Mouse (Mus musculus): ENCODE measurements at regions not wholly inside any gene's neighbourhood (a gene's known extent, or its start where the extent isn't known, plus 50 kb on each side); places are given as distances from the start of the nearest gene placed in this dataset.

DNA sequence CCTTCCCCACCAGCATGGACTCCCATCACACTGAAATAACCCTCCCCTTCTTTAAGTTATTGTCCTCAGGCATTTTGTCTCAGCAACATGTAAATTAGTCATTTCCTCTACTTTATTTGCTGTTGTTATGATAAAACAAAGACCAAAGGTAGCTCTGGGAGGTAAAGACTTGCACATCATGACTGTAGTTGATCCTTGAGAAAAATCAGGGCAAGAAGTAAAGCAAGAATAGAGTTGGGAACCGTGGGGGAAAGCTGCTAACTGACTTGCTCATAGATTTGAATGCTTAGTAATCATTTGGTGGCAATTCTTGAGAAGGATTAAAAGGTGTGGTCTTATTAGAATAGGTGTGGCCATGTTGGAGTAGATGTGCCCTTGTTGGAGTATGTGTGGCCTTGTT, 473.8 kb upstream of the Nrp1 start:
- WGBS, result 87% methylated on average over 1 of the region's 1 CpGs
- DNase-seq (ENCODE audit: low spot score) (no peak), ATAC-seq (replicated peaks; ENCODE audit: low FRiP score, low TSS enrichment, low read depth) (no peak)
- Histone ChIP-seq H3K9me3 (ENCODE audit: control insufficient read depth, low read length) (peaks cover 4% of the 10 kb centered on the region; the same call in 1 of the 2 replicates), H3K4me2 (ENCODE audit: low read length) (no peak overlapping the region), H3K27me3 (replicated peaks; ENCODE audit: control insufficient read depth, insufficient read depth, low read length) (no peaks in the 10 kb centered on the region), H3K27ac (ENCODE audit: low read depth) (no peak overlapping the region), H3K4me1 (replicated peaks; ENCODE audit: control insufficient read depth, insufficient read depth, low read length) (0 out of 2 replicates have a peak, but pooled peaks cover 2% of the 10 kb centered on the region), H3K4me3 (ENCODE audit: low read depth, low read length) (no peak overlapping the region), H3K9ac (ENCODE audit: low read length) (no peak overlapping the region), H3K36me3 (ENCODE audit: control insufficient read depth, insufficient read depth, low read length) (no peaks in the 10 kb centered on the region)

DNA sequence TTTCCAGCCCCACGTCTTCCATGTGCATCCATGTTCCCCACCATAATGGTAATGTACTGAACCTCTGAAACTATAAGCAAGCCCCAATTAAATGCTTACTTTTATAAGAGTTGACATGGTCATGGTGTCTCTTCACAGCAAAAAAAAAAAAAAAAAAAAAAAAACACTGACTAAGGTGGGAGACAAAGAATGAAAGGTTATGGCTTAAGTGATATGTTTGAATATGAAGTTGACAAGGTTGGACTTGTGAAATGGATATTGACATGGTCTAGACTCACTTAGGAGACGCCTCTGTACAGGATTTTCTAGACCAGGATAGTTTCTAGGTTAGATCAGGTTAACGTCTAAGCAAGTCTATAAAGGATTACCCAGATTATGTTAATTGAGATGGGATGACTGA, 473.2 kb upstream of the Nrp1 start:
- 0 out of 2 replicates have a peak, but pooled peaks cover 2% of the 10 kb centered on the region for H3K4me1 ChIP-seq (replicated peaks; ENCODE audit: control insufficient read depth, insufficient read depth, low read length)
- DNase-seq (ENCODE audit: low spot score), result no peak
- ATAC-seq (replicated peaks; ENCODE audit: low FRiP score, low TSS enrichment, low read depth), result no peak
- H3K9me3 ChIP-seq (ENCODE audit: control insufficient read depth, low read length), result peaks cover 4% of the 10 kb centered on the region; the same call in 1 of the 2 replicates
- no peak overlapping the region for H3K4me2 ChIP-seq (ENCODE audit: low read length)
- no peaks in the 10 kb centered on the region for H3K36me3 ChIP-seq (ENCODE audit: control insufficient read depth, insufficient read depth, low read length)
- H3K4me3 ChIP-seq (ENCODE audit: low read depth, low read length), result no peak overlapping the region
- H3K27ac ChIP-seq (ENCODE audit: low read depth), result no peak overlapping the region
- 85% methylated on average over 3 of the region's 3 CpGs for WGBS
- H3K9ac ChIP-seq (ENCODE audit: low read length), result no peak overlapping the region
- H3K27me3 ChIP-seq (replicated peaks; ENCODE audit: control insufficient read depth, insufficient read depth, low read length), result no peaks in the 10 kb centered on the region

DNA sequence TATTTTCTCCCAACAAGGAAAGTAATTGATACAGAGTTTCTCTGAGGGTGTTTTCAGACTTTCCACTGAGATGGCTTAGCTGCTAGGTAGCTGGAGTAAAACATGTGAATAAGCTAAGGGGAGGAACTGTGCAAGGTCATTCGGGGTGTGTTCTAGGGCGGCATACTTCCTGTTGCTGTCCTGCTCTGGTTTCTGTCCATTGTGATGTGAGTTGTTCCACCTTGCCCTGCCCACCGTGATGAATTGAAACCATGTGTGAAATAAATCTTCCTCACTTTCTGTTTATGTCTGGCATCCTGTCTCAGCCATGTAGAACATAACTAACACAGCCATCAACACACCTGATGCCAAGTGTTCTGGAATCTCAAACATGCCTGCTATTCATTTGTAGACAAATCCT, 472.6 kb upstream of the Nrp1 start:
- H3K4me1 ChIP-seq (replicated peaks; ENCODE audit: control insufficient read depth, insufficient read depth, low read length), result 0 out of 2 replicates have a peak, but pooled peaks cover 2% of the 10 kb centered on the region
- no peak overlapping the region for H3K4me2 ChIP-seq (ENCODE audit: low read length)
- no peak overlapping the region for H3K27ac ChIP-seq (ENCODE audit: low read depth)
- WGBS, result 36% methylated on average over 3 of the region's 3 CpGs
- no peak overlapping the region for H3K9ac ChIP-seq (ENCODE audit: low read length)
- DNase-seq (ENCODE audit: low spot score), result no peak
- H3K27me3 ChIP-seq (replicated peaks; ENCODE audit: control insufficient read depth, insufficient read depth, low read length), result no peaks in the 10 kb centered on the region
- no peaks in the 10 kb centered on the region for H3K36me3 ChIP-seq (ENCODE audit: control insufficient read depth, insufficient read depth, low read length)
- peaks cover 4% of the 10 kb centered on the region; the same call in 1 of the 2 replicates for H3K9me3 ChIP-seq (ENCODE audit: control insufficient read depth, low read length)
- ATAC-seq (replicated peaks; ENCODE audit: low FRiP score, low TSS enrichment, low read depth), result no peak
- no peak overlapping the region for H3K4me3 ChIP-seq (ENCODE audit: low read depth, low read length)

DNA sequence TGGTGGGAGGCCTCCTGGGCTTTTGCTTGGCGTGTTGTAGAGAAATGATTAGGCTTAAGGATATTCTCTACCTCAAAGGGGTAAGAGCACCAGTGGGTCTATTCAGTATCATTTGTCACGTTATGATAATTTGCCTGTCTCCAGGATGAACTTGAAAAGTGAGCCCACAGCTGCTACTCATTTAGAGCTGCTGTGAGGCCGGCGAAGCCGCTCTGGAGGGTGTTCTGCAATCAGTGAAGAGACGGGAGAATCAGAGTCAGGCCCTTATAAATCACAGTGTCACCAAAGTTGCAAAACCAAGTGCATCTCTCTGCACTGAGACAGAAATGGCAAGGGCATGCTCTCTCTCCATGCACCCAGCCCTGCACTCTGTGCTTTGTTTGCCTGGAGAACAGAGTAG, 467.7 kb upstream of the Nrp1 start:
- DNase-seq (ENCODE audit: low spot score), result no peak
- Histone ChIP-seq H3K36me3 (ENCODE audit: control insufficient read depth, insufficient read depth, low read length) (no peaks in the 10 kb centered on the region), H3K27me3 (replicated peaks; ENCODE audit: control insufficient read depth, insufficient read depth, low read length) (no peaks in the 10 kb centered on the region), H3K27ac (ENCODE audit: low read depth) (no peak overlapping the region), H3K4me3 (ENCODE audit: low read depth, low read length) (no peak overlapping the region), H3K4me2 (ENCODE audit: low read length) (no peak overlapping the region), H3K9me3 (ENCODE audit: control insufficient read depth, low read length) (no peaks in the 10 kb centered on the region), H3K9ac (ENCODE audit: low read length) (no peak overlapping the region), H3K4me1 (replicated peaks; ENCODE audit: control insufficient read depth, insufficient read depth, low read length) (0 out of 2 replicates have a peak, but pooled peaks cover under 1% of the 10 kb centered on the region)
- ATAC-seq (replicated peaks; ENCODE audit: low FRiP score, low TSS enrichment, low read depth), result no peak
- WGBS, result 54% methylated on average over 6 of the region's 6 CpGs

DNA sequence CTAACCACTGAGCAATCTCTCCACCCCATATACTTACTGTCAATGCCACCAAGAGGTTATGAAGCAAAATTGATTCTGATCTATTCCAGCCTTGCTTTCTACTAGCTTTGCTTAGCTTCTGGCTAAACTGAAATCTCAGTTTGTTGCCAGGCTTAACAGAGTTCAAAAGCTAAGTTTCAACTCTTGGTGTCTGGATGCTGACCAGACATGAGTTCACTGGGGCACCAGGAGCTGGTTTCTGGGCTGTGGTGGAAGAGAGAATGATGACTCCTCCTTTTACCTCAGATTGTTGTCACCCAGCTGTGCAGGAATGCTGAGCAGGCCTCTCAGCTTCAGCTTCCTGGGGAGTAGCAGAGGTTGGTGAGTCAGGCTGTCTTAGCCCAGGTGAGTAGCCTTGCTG, 464.1 kb upstream of the Nrp1 start:
- DNase-seq (ENCODE audit: low spot score) (no peak), ATAC-seq (replicated peaks; ENCODE audit: low FRiP score, low TSS enrichment, low read depth) (no peak)
- no peaks in the 10 kb centered on the region for H3K9me3 ChIP-seq (ENCODE audit: control insufficient read depth, low read length)

DNA sequence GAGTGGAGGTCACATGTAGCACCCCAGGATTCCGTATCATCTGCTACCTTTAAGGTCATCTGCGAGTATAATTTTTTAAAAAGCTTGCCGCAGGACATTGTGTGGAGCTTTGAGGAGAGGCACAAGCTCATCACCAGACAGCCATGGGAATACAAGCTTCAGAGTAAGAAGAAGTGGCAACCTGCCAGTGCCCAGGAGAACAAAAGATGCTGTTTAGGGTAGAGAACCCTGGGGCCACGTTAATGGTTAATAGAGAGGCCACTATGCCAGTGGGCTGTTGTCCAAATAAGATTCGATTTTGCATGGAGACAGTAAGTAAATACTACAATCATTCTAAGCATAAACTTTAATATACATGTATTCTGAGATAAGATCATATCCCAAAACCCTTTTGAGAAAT, 450.0 kb upstream of the Nrp1 start:
- Histone ChIP-seq H3K4me1 (replicated peaks; ENCODE audit: control insufficient read depth, insufficient read depth, low read length) (no peaks in the 10 kb centered on the region), H3K4me3 (ENCODE audit: low read depth, low read length) (no peak overlapping the region), H3K27ac (ENCODE audit: low read depth) (no peak overlapping the region), H3K36me3 (ENCODE audit: control insufficient read depth, insufficient read depth, low read length) (no peaks in the 10 kb centered on the region), H3K27me3 (replicated peaks; ENCODE audit: control insufficient read depth, insufficient read depth, low read length) (no peaks in the 10 kb centered on the region), H3K9ac (ENCODE audit: low read length) (no peak overlapping the region), H3K4me2 (ENCODE audit: low read length) (no peak overlapping the region), H3K9me3 (ENCODE audit: control insufficient read depth, low read length) (no peaks in the 10 kb centered on the region)
- DNase-seq (ENCODE audit: low spot score) (no peak), ATAC-seq (replicated peaks; ENCODE audit: low FRiP score, low TSS enrichment, low read depth) (no peak)
- WGBS, result 89% methylated on average over 5 of the region's 5 CpGs

More for the DNA sequence above, 464.1 kb upstream of the Nrp1 start:
- Histone ChIP-seq H3K27me3 (replicated peaks; ENCODE audit: control insufficient read depth, insufficient read depth, low read length) (no peaks in the 10 kb centered on the region), H3K27ac (ENCODE audit: low read depth) (no peak overlapping the region), H3K4me2 (ENCODE audit: low read length) (no peak overlapping the region), H3K9ac (ENCODE audit: low read length) (no peak overlapping the region), H3K4me3 (ENCODE audit: low read depth, low read length) (no peak overlapping the region), H3K4me1 (replicated peaks; ENCODE audit: control insufficient read depth, insufficient read depth, low read length) (no peaks in the 10 kb centered on the region), H3K36me3 (ENCODE audit: control insufficient read depth, insufficient read depth, low read length) (no peaks in the 10 kb centered on the region)

DNA sequence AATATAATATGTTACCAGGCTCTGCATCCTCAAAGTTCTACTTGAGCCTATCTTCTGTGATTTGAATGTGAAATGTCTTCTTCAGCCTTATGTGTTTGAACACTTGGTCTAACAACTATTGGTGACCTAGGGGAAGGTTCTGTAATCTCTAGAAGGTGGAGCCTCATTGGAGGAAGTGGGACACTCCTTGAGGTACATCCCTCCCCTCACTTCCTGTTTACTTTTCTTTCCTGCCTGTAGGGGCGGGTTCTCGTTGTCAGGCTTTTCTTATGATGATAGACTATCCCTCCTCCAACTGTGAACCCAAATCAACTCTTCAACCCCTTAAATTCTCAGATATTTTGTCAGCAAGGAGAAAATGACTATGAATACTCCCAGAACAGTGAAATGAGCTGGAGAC, 448.8 kb upstream of the Nrp1 start:
- Histone ChIP-seq H3K27ac (ENCODE audit: low read depth) (no peak overlapping the region), H3K9me3 (ENCODE audit: control insufficient read depth, low read length) (no peaks in the 10 kb centered on the region), H3K4me2 (ENCODE audit: low read length) (no peak overlapping the region), H3K4me1 (replicated peaks; ENCODE audit: control insufficient read depth, insufficient read depth, low read length) (no peaks in the 10 kb centered on the region), H3K27me3 (replicated peaks; ENCODE audit: control insufficient read depth, insufficient read depth, low read length) (no peaks in the 10 kb centered on the region), H3K9ac (ENCODE audit: low read length) (no peak overlapping the region), H3K4me3 (ENCODE audit: low read depth, low read length) (no peak overlapping the region), H3K36me3 (ENCODE audit: control insufficient read depth, insufficient read depth, low read length) (no peaks in the 10 kb centered on the region)
- DNase-seq (ENCODE audit: low spot score), result no peak
- WGBS, result 60% methylated on average over 2 of the region's 2 CpGs
- ATAC-seq (replicated peaks; ENCODE audit: low FRiP score, low TSS enrichment, low read depth), result no peak

DNA sequence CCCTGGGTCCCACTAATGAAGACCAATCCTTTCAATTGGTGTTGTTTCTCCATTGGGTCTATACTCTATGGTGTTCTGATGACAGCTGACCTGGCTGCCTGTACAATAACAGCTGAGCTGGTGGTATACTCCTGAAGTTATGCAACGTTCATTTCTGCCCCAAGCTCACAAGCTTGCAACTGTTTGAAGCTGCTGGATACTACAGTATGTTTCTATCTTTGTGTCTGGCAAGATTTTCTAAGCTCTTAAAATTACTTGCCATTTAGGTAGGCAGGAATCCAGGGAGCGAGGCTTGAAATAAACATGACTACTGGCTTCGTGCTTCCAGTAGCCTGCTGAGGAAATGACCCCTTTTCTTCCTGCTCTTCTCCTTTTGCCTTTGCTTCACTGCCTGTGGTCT, 444.3 kb upstream of the Nrp1 start:
- Histone ChIP-seq H3K9ac (ENCODE audit: low read length) (no peak overlapping the region), H3K9me3 (ENCODE audit: control insufficient read depth, low read length) (no peaks in the 10 kb centered on the region), H3K27ac (ENCODE audit: low read depth) (no peak overlapping the region), H3K27me3 (replicated peaks; ENCODE audit: control insufficient read depth, insufficient read depth, low read length) (no peaks in the 10 kb centered on the region), H3K36me3 (ENCODE audit: control insufficient read depth, insufficient read depth, low read length) (no peaks in the 10 kb centered on the region), H3K4me2 (ENCODE audit: low read length) (no peak overlapping the region), H3K4me1 (replicated peaks; ENCODE audit: control insufficient read depth, insufficient read depth, low read length) (peaks cover 10% of the 10 kb centered on the region), H3K4me3 (ENCODE audit: low read depth, low read length) (no peak overlapping the region)
- DNase-seq (ENCODE audit: low spot score) (no peak), ATAC-seq (replicated peaks; ENCODE audit: low FRiP score, low TSS enrichment, low read depth) (no peak)
- WGBS, result 42% methylated on average over 3 of the region's 3 CpGs

DNA sequence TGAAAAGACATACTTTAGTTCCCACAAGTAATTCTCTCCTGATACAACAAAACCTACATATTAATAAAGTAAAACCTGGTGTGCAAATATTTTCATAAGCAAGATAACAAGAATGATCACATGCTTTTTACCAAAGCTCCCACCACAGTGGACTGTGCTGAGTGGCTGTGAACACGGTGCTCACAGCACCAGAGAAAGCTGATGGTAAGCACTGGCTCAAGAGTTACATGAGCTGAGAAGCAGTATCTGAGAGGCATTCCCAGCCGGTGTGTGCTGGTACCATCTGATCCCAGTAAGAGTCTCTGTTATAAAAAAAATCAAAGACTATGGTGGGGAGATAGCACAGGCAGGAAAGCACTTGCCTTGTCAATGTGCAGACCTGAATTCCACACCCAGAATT, 443.5 kb upstream of the Nrp1 start:
- Histone ChIP-seq H3K4me1 (replicated peaks; ENCODE audit: control insufficient read depth, insufficient read depth, low read length) (peaks cover 10% of the 10 kb centered on the region), H3K4me2 (ENCODE audit: low read length) (no peak overlapping the region), H3K36me3 (ENCODE audit: control insufficient read depth, insufficient read depth, low read length) (no peaks in the 10 kb centered on the region), H3K9ac (ENCODE audit: low read length) (no peak overlapping the region), H3K27me3 (replicated peaks; ENCODE audit: control insufficient read depth, insufficient read depth, low read length) (no peaks in the 10 kb centered on the region), H3K9me3 (ENCODE audit: control insufficient read depth, low read length) (no peaks in the 10 kb centered on the region), H3K4me3 (ENCODE audit: low read depth, low read length) (no peak overlapping the region), H3K27ac (ENCODE audit: low read depth) (no peak overlapping the region)
- DNase-seq (ENCODE audit: low spot score), result no peak
- 40% methylated on average over 2 of the region's 2 CpGs for WGBS
- ATAC-seq (replicated peaks; ENCODE audit: low FRiP score, low TSS enrichment, low read depth), result no peak
